Mouse (Mus musculus) testis, postnatal 10 days (tissue): ENCODE data around the gene Cdca3.
A peak's percentile ranks its signal among the peaks of the same experiment; 100 is the strongest.

Experiments used
- DNase-seq: peaks from one replicate; pipeline ENCODE4 v3.0.0; 2021; ENCODE audit warnings: low spot score

Cdca3 gene

GRCm38 (mm10) chr6:124863658-124864298 is 34.4 kb downstream of the Cdca3 start, which contains the start of gene Gpr162:
Gpr162 (minus strand) TSS chr6:124863983.
- peak; percentile 81 for DNase-seq

GRCm38 (mm10) chr6:124865766-124866362 is 36.5 kb downstream of the Cdca3 start:
- no peak for DNase-seq

GRCm38 (mm10) chr6:124866560-124866959 is 37.2 kb downstream of the Cdca3 start:
- no peak for DNase-seq

- DNase-seq: no peak
Measured at GRCm38 (mm10) chr6:124874348-124874747, 45.0 kb downstream of the Cdca3 start.

- no peak for DNase-seq
Measured at GRCm38 (mm10) chr6:124879390-124879789, 50.0 kb downstream of the Cdca3 start.

- DNase-seq: no peak
Measured at GRCm38 (mm10) chr6:124881821-124882220, 52.5 kb downstream of the Cdca3 start.
